Mouse (Mus musculus) heart, adult 2 months (tissue): ENCODE results near the gene Wrb. TPM values are rescaled to one million over a fixed set of nuclear protein-coding genes. Genes with fewer than 3 reads are reported as not detected.

ENCODE experiments used
- DNase-seq, 2 experiments: peaks; one replicate each; pipeline ENCODE4 v3.0.0; 2021
- H3K27ac ChIP-seq: fragments of 200-600 bp; 2 replicates; pipeline ENCODE4 v1.8.1; 2022
- H3K27me3 ChIP-seq: fragments of 200-500 bp; 2 replicates; pipeline ENCODE4 v1.6.1; 2012; ENCODE audit warnings: mild to moderate bottlenecking, low read length, inconsistent platforms, mixed read lengths; ENCODE audit not compliant: control insufficient read depth, insufficient read depth
- H3K36me3 ChIP-seq: fragments of 200-500 bp; 2 replicates; pipeline ENCODE4 v1.6.1; 2012; ENCODE audit warnings: low read length, inconsistent platforms; ENCODE audit not compliant: control insufficient read depth, insufficient read depth
- H3K4me1 ChIP-seq: fragments of 200-500 bp; 2 replicates; pipeline ENCODE4 v1.6.1; 2011; ENCODE audit warnings: low read length; ENCODE audit not compliant: control insufficient read depth, insufficient read depth
- H3K4me3 ChIP-seq: fragments of 200-600 bp; 2 replicates; pipeline ENCODE4 v1.8.1; 2022
- H3K79me2 ChIP-seq: fragments of 200-500 bp; replicated peaks from 2 replicates; pipeline ENCODE4 v1.6.1; 2012; ENCODE audit warnings: mild to moderate bottlenecking, inconsistent platforms, low read length, moderate library complexity, mixed read lengths; ENCODE audit not compliant: control insufficient read depth, insufficient read depth
- H3K9ac ChIP-seq: fragments of 200-500 bp; 2 replicates; pipeline ENCODE4 v1.6.1; 2012; ENCODE audit warnings: low read depth, mild to moderate bottlenecking, control low read depth, inconsistent platforms, low read length, mixed read lengths
- CTCF ChIP-seq: fragments of 200-600 bp; IDR thresholded peaks from 2 replicates; pipeline ENCODE4 v1.8.1; 2022; ENCODE audit warnings: antibody characterized with exemption, mild to moderate bottlenecking, moderate library complexity
- EP300 ChIP-seq: fragments of 200-500 bp; IDR thresholded peaks from 2 replicates; pipeline ENCODE4 v1.6.1; 2011; ENCODE audit warnings: low read depth, low read length, control low read depth; ENCODE audit not compliant: insufficient read depth
- POLR2A ChIP-seq: fragments of 200-500 bp; IDR thresholded peaks from 2 replicates; pipeline ENCODE4 v1.6.1; 2011; ENCODE audit warnings: mild to moderate bottlenecking, low read depth, low read length, control low read depth; ENCODE audit not compliant: insufficient read depth
- WGBS: fragments of 180-500 bp; shearing (Covaris S2); methylation state at CpG from one replicate; pipeline ENCODE4 v1.1.7; 2018; 5-methylcytosine and 5-hydroxymethylcytosine counted together
- intact Hi-C: fragments of 180-260 bp; cut with DNase I; formaldehyde crosslinking; loops from one replicate; pipeline ENCODE4 v1.15.1; 2025
- polyA plus RNA-seq: library from polyadenylated mRNA; depleted of rRNA; stranded (reverse); fragments of >200 nt; gene quantifications from 2 replicates; pipeline ENCODE4 v1.2.3, GENCODE M21; 2012
- total RNA-seq, 2 experiments: library from RNA; stranded (reverse); gene quantifications; 2 replicates each; pipeline ENCODE4 v1.2.3; 2021

Wrb gene
- total and polyA plus RNA-seq, 3 experiments = 16.1 to 32.7 (median 18.9) TPM

- Histone ChIP-seq H3K4me3 (no peak overlapping the region), H3K4me1 (no peaks in the 10 kb centered on the region), H3K79me2 (no peaks in the 10 kb centered on the region), H3K9ac (no peak overlapping the region), H3K27me3 (no peaks in the 10 kb centered on the region), H3K36me3 (no peaks in the 10 kb centered on the region), H3K27ac (no peak overlapping the region)
- intact Hi-C loops = no loop called here
- DNase-seq = no peak
- 71% methylated on average over 2 of the region's 2 CpGs for WGBS
- TF ChIP-seq CTCF (no peak), EP300 (no peak), POLR2A (no peak)
Measured at GRCm38 (mm10) chr16:96112769-96113168, 32.4 kb upstream of the Wrb start.

GRCm38 (mm10) chr16:96114729-96115128 lies 30.5 kb upstream of the Wrb start:
- no peak for DNase-seq
- no peaks in the 10 kb centered on the region for H3K27me3 ChIP-seq
- intact Hi-C loops = no loop called here
- TF ChIP-seq EP300 = no peak
- TF ChIP-seq POLR2A = no peak
- TF ChIP-seq CTCF = peak; percentile 41
- H3K9ac ChIP-seq = no peak overlapping the region
- no peaks in the 10 kb centered on the region for H3K36me3 ChIP-seq
- 52% methylated on average over 4 of the region's 4 CpGs for WGBS
- no peaks in the 10 kb centered on the region for H3K4me1 ChIP-seq
- H3K27ac ChIP-seq = no peak overlapping the region
- no peak overlapping the region for H3K4me3 ChIP-seq
- no peaks in the 10 kb centered on the region for H3K79me2 ChIP-seq

GRCm38 (mm10) chr16:96120022-96120623 lies 25.1 kb upstream of the Wrb start:
- Histone ChIP-seq H3K9ac (no peak overlapping the region), H3K27ac (no peak overlapping the region), H3K4me3 (no peak overlapping the region), H3K36me3 (peaks cover 3% of the 10 kb centered on the region), H3K27me3 (no peaks in the 10 kb centered on the region), H3K79me2 (no peaks in the 10 kb centered on the region), H3K4me1 (no peaks in the 10 kb centered on the region)
- no peak for DNase-seq
- intact Hi-C loops = no loop called here
- no peak for TF ChIP-seq EP300
- TF ChIP-seq POLR2A = no peak
- TF ChIP-seq CTCF = no peak
- WGBS = 66% methylated on average over 4 of the region's 4 CpGs

- H3K36me3 ChIP-seq = peaks cover 14% of the 10 kb centered on the region; the same call in 1 of the 2 replicates
- no peak for DNase-seq
- peak overlapping the region; percentile 92 for H3K27ac ChIP-seq
- no peak for TF ChIP-seq POLR2A
- TF ChIP-seq CTCF = no peak
- TF ChIP-seq EP300 = no peak
- no peaks in the 10 kb centered on the region for H3K79me2 ChIP-seq
- intact Hi-C loops = no loop called here
- H3K27me3 ChIP-seq = no peaks in the 10 kb centered on the region
- WGBS = 4% methylated on average over 19 of the region's 19 CpGs
- H3K4me3 ChIP-seq = peak overlapping the region; percentile 63
- H3K9ac ChIP-seq = peak overlapping the region; percentile 84
- 0 out of 2 replicates have a peak, but pooled peaks cover 2% of the 10 kb centered on the region for H3K4me1 ChIP-seq
Measured at GRCm38 (mm10) chr16:96126684-96127171, 18.5 kb upstream of the Wrb start.

GRCm38 (mm10) chr16:96127288-96127656 lies 17.9 kb upstream of the Wrb start:
- intact Hi-C loops = no loop called here
- H3K4me3 ChIP-seq = peak overlapping the region; percentile 63
- no peak for TF ChIP-seq POLR2A
- peak overlapping the region; percentile 84 for H3K9ac ChIP-seq
- H3K27ac ChIP-seq = peak overlapping the region; percentile 92
- under 1% methylated on average over 52 of the region's 52 CpGs for WGBS
- H3K36me3 ChIP-seq = peaks cover 14% of the 10 kb centered on the region; the same call in 1 of the 2 replicates
- H3K79me2 ChIP-seq = no peaks in the 10 kb centered on the region
- H3K27me3 ChIP-seq = no peaks in the 10 kb centered on the region
- no peak for DNase-seq
- H3K4me1 ChIP-seq = 0 out of 2 replicates have a peak, but pooled peaks cover 2% of the 10 kb centered on the region

GRCm38 (mm10) chr16:96127657-96128344 lies 17.4 kb upstream of the Wrb start, which contains the start of gene Hmgn1:
Gene Hmgn1, minus strand, starts transcription at chr16:96127729.
- peak within 1 kb of the TSS; percentile 92 for H3K27ac ChIP-seq
- H3K4me1 ChIP-seq = 0 out of 2 replicates have a peak, but pooled peaks cover 2% of the 10 kb centered on the region
- H3K9ac ChIP-seq = peak within 1 kb of the TSS; percentile 84
- 0 out of 2 replicates have a peak, but pooled peaks have one; percentile 66 for TF ChIP-seq EP300
- TF ChIP-seq POLR2A = peak; percentile 96
- no peak for TF ChIP-seq CTCF
- peak; percentile 95 to 98 for DNase-seq
- no peaks in the 10 kb centered on the region for H3K27me3 ChIP-seq
- intact Hi-C loops = loop anchor here (1.0 to 2.0 kb wide), 2 partner anchors 15 to 46 kb away; partner anchors contain the start of gene Brwd1
- under 1% methylated on average over 69 of the region's 72 CpGs for WGBS
- no peaks in the 10 kb centered on the region for H3K79me2 ChIP-seq
- H3K4me3 ChIP-seq = peak within 1 kb of the TSS; percentile 63
- H3K36me3 ChIP-seq = peaks cover 14% of the 10 kb centered on the region; the same call in 1 of the 2 replicates
